Mouse (Mus musculus) MEL (cell line): ENCODE measurements around the gene Slc30a10. TPM values are rescaled to one million over a fixed set of nuclear protein-coding genes. Genes with fewer than 3 reads are reported as not detected.

ENCODE experiments used
- DNase-seq: peaks from one replicate; pipeline ENCODE4 v3.0.0; 2011; ENCODE audit warnings: low read depth, low spot score
- H3K27ac ChIP-seq: 2 replicates; pipeline ENCODE4 v1.5.1; 2012; ENCODE audit warnings: low read depth, mild to moderate bottlenecking, control low read depth, low read length, moderate library complexity; ENCODE audit not compliant: control insufficient read depth
- H3K27me3 ChIP-seq, 2 experiments: fragments of 150-350 bp in 1 of 2; sonication (generic) in 1 of 2; 2 replicates each; pipeline ENCODE4 v1.6.1; 2012; ENCODE audit warnings: low read length in 2 of 2, mild to moderate bottlenecking in 2 of 2, improper control_type of control experiment in 1 of 2, moderate library complexity in 1 of 2; ENCODE audit not compliant: insufficient read depth in 2 of 2, control insufficient read depth in 1 of 2
- H3K36me3 ChIP-seq, 2 experiments: 2 replicates each; pipeline ENCODE4 v1.6.1; 2012 to 2014; ENCODE audit warnings: low read length in 2 of 2, improper control_type of control experiment in 1 of 2, inconsistent platforms in 1 of 2, mild to moderate bottlenecking in 1 of 2; ENCODE audit not compliant: insufficient read depth in 2 of 2, control insufficient read depth in 1 of 2
- H3K4me1 ChIP-seq, 2 experiments: fragments of 150-350 bp in 1 of 2; sonication (generic) in 1 of 2; 2 replicates each; pipeline ENCODE4 v1.6.1; 2012; ENCODE audit warnings: low read length in 2 of 2, improper control_type of control experiment in 1 of 2, mild to moderate bottlenecking in 1 of 2; ENCODE audit not compliant: insufficient read depth in 2 of 2, control insufficient read depth in 1 of 2
- H3K4me3 ChIP-seq, 2 experiments: fragments of 150-350 bp in 1 of 2; sonication (generic) in 1 of 2; 2 replicates each; pipeline ENCODE4 v1.5.1; 2012; ENCODE audit warnings: low read depth in 2 of 2, low read length in 2 of 2, mild to moderate bottlenecking in 2 of 2, moderate library complexity in 2 of 2, control low read depth in 1 of 2, improper control_type of control experiment in 1 of 2; ENCODE audit not compliant: control insufficient read depth in 1 of 2, insufficient read depth in 1 of 2
- H3K79me2 ChIP-seq: 2 replicates; pipeline ENCODE4 v1.6.1; 2012; ENCODE audit warnings: mild to moderate bottlenecking, low read length, moderate library complexity; ENCODE audit not compliant: control insufficient read depth, poor library complexity, insufficient read depth
- H3K9ac ChIP-seq: 2 replicates; pipeline ENCODE4 v1.6.1; 2012; ENCODE audit warnings: low read depth, mild to moderate bottlenecking, control low read depth, low read length, moderate library complexity; ENCODE audit not compliant: control insufficient read depth, poor library complexity, severe bottlenecking
- H3K9me3 ChIP-seq: fragments of 150-350 bp; sonication (generic); replicated peaks from 2 replicates; pipeline ENCODE4 v1.6.1; 2012; ENCODE audit warnings: mild to moderate bottlenecking, low read length, improper control_type of control experiment, moderate library complexity; ENCODE audit not compliant: insufficient read depth
- BHLHE40 ChIP-seq: IDR thresholded peaks from 2 replicates; pipeline ENCODE4 v1.6.1; 2012; ENCODE audit warnings: low read depth, mild to moderate bottlenecking, inconsistent platforms, low read length, improper control_type of control experiment, borderline replicate concordance
- CHD2 ChIP-seq: IDR thresholded peaks from 2 replicates; pipeline ENCODE4 v1.6.1; 2011; ENCODE audit warnings: low read length, improper control_type of control experiment
- CTCF ChIP-seq, 3 experiments: IDR thresholded peaks in 2 of 3; conservative IDR thresholded peaks in 1 of 3; 2 replicates each; pipeline ENCODE4 v1.5.1; 2011 to 2012; ENCODE audit warnings: low read length in 3 of 3, low read depth in 2 of 3, mild to moderate bottlenecking in 2 of 3, improper control_type of control experiment in 1 of 3, inconsistent platforms in 1 of 3, mixed read lengths in 1 of 3, moderate library complexity in 1 of 3; ENCODE audit not compliant: control insufficient read depth in 1 of 3, insufficient read depth in 1 of 3, poor library complexity in 1 of 3, severe bottlenecking in 1 of 3
- E2F4 ChIP-seq: IDR thresholded peaks from 2 replicates; pipeline ENCODE4 v1.6.1; 2011; ENCODE audit warnings: low read depth, low read length, improper control_type of control experiment, borderline replicate concordance
- ELF1 ChIP-seq: IDR thresholded peaks from 2 replicates; pipeline ENCODE4 v1.6.1; 2014; ENCODE audit warnings: low read depth, mild to moderate bottlenecking, inconsistent platforms, low read length, improper control_type of control experiment, moderate library complexity
- EP300 ChIP-seq, 2 experiments: IDR thresholded peaks; 2 replicates each; pipeline ENCODE4 v1.6.1; 2011; ENCODE audit warnings: improper control_type of control experiment in 2 of 2, low read length in 2 of 2, low read depth in 1 of 2, mild to moderate bottlenecking in 1 of 2
- ETS1 ChIP-seq: IDR thresholded peaks from 2 replicates; pipeline ENCODE4 v1.6.1; 2012; ENCODE audit warnings: low read depth, mild to moderate bottlenecking, inconsistent platforms, low read length, improper control_type of control experiment, moderate library complexity
- GATA1 ChIP-seq: IDR thresholded peaks from 2 replicates; pipeline ENCODE4 v1.6.1; 2011; ENCODE audit warnings: low read depth, low read length, improper control_type of control experiment
- HCFC1 ChIP-seq: IDR thresholded peaks from 2 replicates; pipeline ENCODE4 v1.6.1; 2012; ENCODE audit warnings: low read depth, mild to moderate bottlenecking, inconsistent platforms, low read length, improper control_type of control experiment, moderate library complexity
- JUND ChIP-seq: IDR thresholded peaks from 2 replicates; pipeline ENCODE4 v1.6.1; 2011; ENCODE audit warnings: low read depth, mild to moderate bottlenecking, improper control_type of control experiment, low read length
- KAT2A ChIP-seq: conservative IDR thresholded peaks from 2 replicates; pipeline ENCODE4 v1.6.1; 2012; ENCODE audit warnings: low read depth, low read length, improper control_type of control experiment, inconsistent platforms
- MAFK ChIP-seq: IDR thresholded peaks from 2 replicates; pipeline ENCODE4 v1.6.1; 2011; ENCODE audit warnings: low read depth, mild to moderate bottlenecking, low read length, improper control_type of control experiment, borderline replicate concordance
- MAZ ChIP-seq: IDR thresholded peaks from 2 replicates; pipeline ENCODE4 v1.6.1; 2012; ENCODE audit warnings: low read depth, mild to moderate bottlenecking, inconsistent platforms, low read length, improper control_type of control experiment
- MEF2A ChIP-seq: IDR thresholded peaks from 2 replicates; pipeline ENCODE4 v1.6.1; 2014; ENCODE audit warnings: low read depth, mild to moderate bottlenecking, inconsistent platforms, low read length, improper control_type of control experiment; ENCODE audit not compliant: poor library complexity, insufficient replicate concordance, severe bottlenecking; ENCODE audit errors: extremely low read depth
- MYB ChIP-seq: IDR thresholded peaks from 2 replicates; pipeline ENCODE4 v1.6.1; 2011; ENCODE audit warnings: mild to moderate bottlenecking, low read depth, low read length, improper control_type of control experiment
- NELFE ChIP-seq: IDR thresholded peaks from 2 replicates; pipeline ENCODE4 v1.6.1; 2011; ENCODE audit warnings: low read depth, low read length, improper control_type of control experiment
- NRF1 ChIP-seq: IDR thresholded peaks from 2 replicates; pipeline ENCODE4 v1.6.1; 2014; ENCODE audit warnings: low read depth, mild to moderate bottlenecking, inconsistent platforms, low read length, improper control_type of control experiment, moderate library complexity; ENCODE audit not compliant: poor library complexity, insufficient read depth, severe bottlenecking
- POLR2A ChIP-seq, 2 experiments: IDR thresholded peaks; 2 replicates each; pipeline ENCODE4 v1.6.1; 2011 to 2012; ENCODE audit warnings: low read length in 2 of 2, mild to moderate bottlenecking in 2 of 2, control low read depth in 1 of 2, improper control_type of control experiment in 1 of 2, low read depth in 1 of 2, moderate library complexity in 1 of 2; ENCODE audit not compliant: control insufficient read depth in 1 of 2, insufficient read depth in 1 of 2, poor library complexity in 1 of 2
- POLR2AphosphoS5 ChIP-seq: IDR thresholded peaks from 2 replicates; pipeline ENCODE4 v1.6.1; 2012; ENCODE audit warnings: low read depth, borderline replicate concordance, mild to moderate bottlenecking, inconsistent platforms, low read length, moderate library complexity, mixed read lengths
- SIN3A ChIP-seq: IDR thresholded peaks from 2 replicates; pipeline ENCODE4 v1.6.1; 2012; ENCODE audit warnings: low read length, improper control_type of control experiment, inconsistent platforms
- ZC3H11A ChIP-seq: IDR thresholded peaks from 2 replicates; pipeline ENCODE4 v1.6.1; 2012; ENCODE audit warnings: low read depth, mild to moderate bottlenecking, inconsistent platforms, low read length, improper control_type of control experiment
- ZKSCAN1 ChIP-seq: IDR thresholded peaks from 2 replicates; pipeline ENCODE4 v1.6.1; 2012; ENCODE audit warnings: low read depth, mild to moderate bottlenecking, inconsistent platforms, low read length, improper control_type of control experiment, moderate library complexity
- ZNF384 ChIP-seq: IDR thresholded peaks from 2 replicates; pipeline ENCODE4 v1.6.1; 2012; ENCODE audit warnings: low read depth, mild to moderate bottlenecking, inconsistent platforms, low read length, improper control_type of control experiment
- polyA plus RNA-seq, 2 experiments: library from polyadenylated mRNA; stranded (reverse) in 1 of 2; unstranded in 1 of 2; fragments of >175 nt in 1 of 2; fragments of >200 nt in 1 of 2; gene quantifications; 2 replicates each; pipeline versions ENCODE4 v1.2.1 to v1.2.4; 2012; ENCODE audit warnings: low replicate concordance in 2 of 2, low read depth in 1 of 2; ENCODE audit not compliant: insufficient read length in 2 of 2, insufficient read depth in 1 of 2, missing spikeins in 1 of 2
- total RNA-seq: library from RNA; depleted of rRNA; stranded (reverse); fragments of 300-350 nt; gene quantifications from 2 replicates; pipeline ENCODE4 v1.2.3, GENCODE M21; 2012

The Slc30a10 gene
- total and polyA plus RNA-seq, 3 experiments: 2.1 to 7.9 TPM; not detected in 1

DNA sequence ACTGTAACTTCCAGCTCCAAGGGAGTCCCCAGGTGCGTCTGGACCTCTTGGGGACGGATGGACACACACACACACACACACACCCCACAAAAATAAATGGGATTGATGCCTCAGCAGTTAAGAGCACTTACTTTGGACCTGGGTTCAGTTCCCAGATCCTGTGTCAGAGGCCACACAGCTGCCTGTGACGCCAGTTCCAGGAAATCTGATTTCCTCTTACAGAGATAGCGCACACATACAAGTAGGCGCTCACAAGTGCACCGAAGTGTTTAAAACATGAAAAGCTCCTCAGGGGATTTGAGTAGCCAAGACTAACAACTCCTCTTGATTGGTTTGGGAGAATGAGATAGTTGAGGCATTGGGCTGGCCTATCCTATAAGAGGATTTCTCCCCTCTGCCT, 33.9 kb upstream of the Slc30a10 start:
- H3K9ac ChIP-seq: no peak overlapping the region
- H3K79me2 ChIP-seq: no peaks in the 10 kb centered on the region
- peaks cover 4 to 77% of the 10 kb centered on the region in 2 experiments for H3K36me3 ChIP-seq
- no peaks in the 10 kb centered on the region for H3K9me3 ChIP-seq
- DNase-seq: no peak
- TF ChIP-seq EP300 (IDR thresholded peaks at IDR 0.05; ENCODE audit: low read depth in 1 of 2, low read length in 2 of 2) (no peak), MEF2A (no peak), MYB (no peak), ELF1 (no peak), CTCF (IDR thresholded peaks at IDR 0.05 in 2 of 3, conservative IDR thresholded peaks at IDR 0.05 in 1 of 3; ENCODE audit: control insufficient read depth in 1 of 3, insufficient read depth in 1 of 3, low read depth in 2 of 3, low read length in 3 of 3, poor library complexity in 1 of 3, severe bottlenecking in 1 of 3) (no peak), E2F4 (no peak), MAFK (no peak), ETS1 (no peak), POLR2A (IDR thresholded peaks at IDR 0.05; ENCODE audit: control insufficient read depth in 1 of 2, insufficient read depth in 1 of 2, low read depth in 1 of 2, low read length in 2 of 2, poor library complexity in 1 of 2) (no peak), KAT2A (no peak), BHLHE40 (no peak), SIN3A (no peak), ZKSCAN1 (no peak), CHD2 (no peak), MAZ (no peak)
- TF ChIP-seq, all 39 proteins: peak for 0
- Histone ChIP-seq H3K4me3 (no peak overlapping the region), H3K4me1 (peaks cover 0 to 9% of the 10 kb centered on the region in 2 experiments; a peak in 2 of 4 replicates), H3K27ac (no peak overlapping the region), H3K27me3 (no peaks in the 10 kb centered on the region)

DNA sequence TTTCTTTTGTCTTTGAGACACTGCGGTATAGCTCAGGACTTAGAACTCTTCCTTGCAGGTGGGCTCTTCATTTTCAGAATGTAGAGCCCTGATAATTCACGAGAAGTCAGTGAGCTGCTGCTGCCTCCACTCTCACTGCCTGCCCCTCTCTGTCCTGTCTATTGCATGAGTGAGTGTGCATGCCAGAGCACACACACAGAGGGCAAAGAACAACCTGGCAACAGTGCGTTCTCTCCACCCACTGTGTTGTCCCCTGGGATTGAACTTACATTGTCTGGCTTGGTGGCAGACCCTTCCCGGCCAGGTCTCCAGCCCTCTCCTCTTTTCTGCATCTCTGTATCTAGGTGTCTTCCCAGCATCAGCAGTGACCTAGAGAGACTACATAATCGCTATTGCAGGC, 28.1 kb upstream of the Slc30a10 start:
- Histone ChIP-seq H3K9me3 (no peaks in the 10 kb centered on the region), H3K4me1 (peaks cover 0 to 9% of the 10 kb centered on the region in 2 experiments; a peak in 2 of 4 replicates), H3K27me3 (no peaks in the 10 kb centered on the region), H3K27ac (no peak overlapping the region), H3K36me3 (peaks cover 4 to 52% of the 10 kb centered on the region in 2 experiments), H3K4me3 (no peak overlapping the region), H3K79me2 (no peaks in the 10 kb centered on the region), H3K9ac (no peak overlapping the region)
- TF ChIP-seq E2F4: no peak
- no peak for TF ChIP-seq MEF2A
- TF ChIP-seq ZKSCAN1: no peak
- no peak for TF ChIP-seq CHD2
- TF ChIP-seq EP300 (IDR thresholded peaks at IDR 0.05; ENCODE audit: low read depth in 1 of 2, low read length in 2 of 2): no peak
- no peak for TF ChIP-seq JUND
- no peak for TF ChIP-seq NELFE
- TF ChIP-seq ZNF384: no peak
- TF ChIP-seq GATA1: no peak
- no peak for TF ChIP-seq NRF1
- no peak for TF ChIP-seq ETS1
- no peak for TF ChIP-seq POLR2AphosphoS5
- TF ChIP-seq HCFC1: no peak
- TF ChIP-seq ZC3H11A: no peak
- DNase-seq: no peak
